Mouse (Mus musculus) neutrophil, adult 5-6 weeks (primary cell): ENCODE data around the gene Lnx2. TPM values are rescaled to one million over a fixed set of nuclear protein-coding genes. Genes with fewer than 3 reads are reported as not detected.

Experiments
- ATAC-seq: fragments of 151-379, 151-347 bp; 2 replicates; pipeline ENCODE4 v1.8.0; 2017; ENCODE audit warnings: mild to moderate bottlenecking, moderate TSS enrichment; ENCODE audit not compliant: insufficient number of reproducible peaks, poor library complexity, low FRiP score, severe bottlenecking; ENCODE audit errors: extremely low read depth
- total RNA-seq: library from RNA; stranded (forward); fragments of 200-1000 nt; gene quantifications from 2 replicates; pipeline ENCODE4 v1.2.3, GENCODE M21; 2017

Lnx2 gene
- total RNA-seq, 1 experiment from 2014 or later = 13.5 TPM

GRCm38 (mm10) chr5:147033155-147033554, 43.2 kb downstream of the Lnx2 start:
- no peak for ATAC-seq

GRCm38 (mm10) chr5:147031281-147031680, 45.1 kb downstream of the Lnx2 start:
- ATAC-seq = no peak

DNA sequence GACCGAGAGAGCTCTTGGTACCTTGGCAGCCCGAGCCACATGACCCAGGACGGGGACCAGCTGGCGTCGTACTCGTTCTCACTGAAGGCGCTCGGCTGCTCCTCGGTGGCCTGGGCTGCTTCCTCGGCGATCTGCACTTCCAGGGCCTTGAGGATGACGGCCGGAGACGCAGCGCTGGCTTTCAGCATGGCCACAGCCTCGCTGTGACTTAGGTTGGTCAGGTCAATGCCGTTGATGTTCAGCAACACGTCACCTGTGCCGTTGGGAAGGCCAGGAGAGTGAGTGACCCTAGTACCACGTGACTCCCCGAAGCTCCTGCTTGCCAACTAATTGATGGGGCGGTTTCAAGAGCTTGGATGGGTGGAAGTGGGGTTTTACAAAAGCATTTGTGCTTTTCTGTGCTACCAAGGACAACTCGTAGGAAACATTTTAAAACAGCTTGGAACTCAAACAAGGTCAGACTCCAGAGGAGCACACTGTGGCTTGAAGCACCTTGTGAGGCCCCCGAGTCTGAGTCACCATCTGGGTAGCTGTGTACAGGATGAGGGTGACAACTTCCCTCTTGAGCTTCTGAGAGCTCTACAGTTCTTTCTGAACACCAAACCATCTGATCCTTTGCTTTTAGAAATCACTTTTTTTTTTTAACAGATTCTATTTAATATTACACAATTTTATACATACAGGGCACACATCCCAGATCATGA, 51.9 kb downstream of the Lnx2 start:
- ATAC-seq = no peak

DNA sequence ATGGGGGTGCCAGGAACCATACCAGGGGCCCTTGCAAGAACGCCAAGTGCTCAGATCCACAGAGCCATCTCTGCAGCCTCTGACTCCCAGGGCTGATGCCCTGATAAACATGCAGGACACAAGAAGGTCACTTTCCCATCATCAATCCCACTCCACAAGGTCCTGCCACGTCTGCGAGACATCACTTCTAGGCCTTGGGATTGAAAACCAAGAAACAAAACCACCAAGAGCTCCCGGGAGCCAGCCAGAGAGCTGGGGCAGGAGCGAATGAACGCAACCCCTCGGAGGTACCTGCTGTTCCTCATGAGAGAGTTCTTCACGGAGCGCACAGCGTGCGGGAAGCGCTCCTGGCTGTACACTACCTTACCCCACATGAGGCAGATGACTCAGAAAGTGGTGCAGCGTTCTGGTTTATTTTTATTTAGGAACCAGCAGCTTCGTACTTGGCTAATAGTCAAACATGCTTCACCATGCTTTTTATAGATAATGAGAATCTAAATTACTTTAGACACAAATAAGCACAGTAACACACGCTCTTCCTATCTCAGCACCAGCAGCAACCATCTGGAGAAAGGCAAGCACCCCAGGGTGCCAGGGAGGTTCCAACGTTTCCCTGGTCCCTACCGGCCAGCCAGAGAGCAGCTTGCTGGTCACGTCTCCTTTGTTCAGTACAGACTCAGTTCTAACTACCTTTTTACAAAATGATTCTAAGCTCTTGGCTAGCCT, 53.0 kb downstream of the Lnx2 start:
- ATAC-seq = no peak

GRCm38 (mm10) chr5:147021546-147022265, 54.7 kb downstream of the Lnx2 start:
- ATAC-seq = no peak

- no peak for ATAC-seq
Measured at GRCm38 (mm10) chr5:147020579-147020978, 55.8 kb downstream of the Lnx2 start.

DNA sequence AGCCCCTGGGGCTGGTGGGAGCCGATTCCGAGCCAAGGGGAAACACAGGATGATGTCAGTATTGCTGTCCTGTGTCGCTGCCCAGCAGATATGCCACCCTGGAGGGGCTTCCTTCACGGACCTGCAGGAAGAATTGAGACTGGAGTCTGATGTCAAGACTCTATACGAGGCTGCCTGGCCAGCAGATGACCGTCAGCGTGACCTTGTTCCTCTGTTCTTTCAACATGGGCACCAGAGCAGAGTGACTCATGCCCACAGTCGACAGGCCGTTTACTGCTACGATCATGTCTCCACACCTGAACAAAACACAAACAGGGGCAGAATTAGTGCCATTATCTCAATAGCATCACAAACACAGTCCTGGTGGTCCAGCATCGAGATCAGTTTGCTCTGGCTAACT, 57.6 kb downstream of the Lnx2 start:
- no peak for ATAC-seq

DNA sequence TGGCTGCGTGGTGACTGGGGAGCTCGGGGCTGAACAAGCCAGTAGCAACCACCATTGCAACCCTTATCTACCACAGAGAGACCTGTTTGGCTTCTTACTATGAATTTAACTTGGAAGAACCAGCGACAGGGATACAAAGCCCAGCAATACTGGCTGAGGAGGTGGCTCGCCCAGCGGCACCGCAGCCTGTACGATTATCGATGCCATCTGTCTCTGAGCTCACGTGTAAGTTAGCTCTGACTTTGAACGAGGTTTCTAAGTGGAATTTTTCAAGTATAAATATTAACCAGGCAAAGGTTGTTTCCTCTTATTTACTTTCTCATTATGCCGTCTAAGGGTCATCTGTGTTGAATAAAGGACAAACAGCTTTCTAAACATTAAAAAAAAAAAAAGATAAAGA, 58.9 kb downstream of the Lnx2 start:
- no peak for ATAC-seq

DNA sequence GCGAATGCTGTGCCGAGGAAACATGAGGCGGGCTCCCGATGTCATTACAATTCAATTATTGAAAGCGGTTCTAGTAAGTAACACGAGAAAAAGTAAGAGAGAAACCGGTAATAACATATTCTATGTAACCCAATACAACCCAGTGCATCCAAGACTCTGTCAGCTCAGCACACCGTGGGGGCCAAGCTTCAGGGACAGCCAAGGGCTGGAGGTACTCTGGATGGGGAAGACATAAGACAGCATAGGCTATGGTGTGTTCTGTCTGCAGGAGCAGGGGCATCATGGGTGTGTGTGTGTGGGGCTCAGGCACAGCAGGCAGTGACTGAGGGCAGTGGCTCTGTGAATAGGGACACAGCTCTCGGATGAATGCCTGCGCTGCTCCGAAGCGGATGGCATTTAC, 59.8 kb downstream of the Lnx2 start:
- ATAC-seq = no peak

DNA sequence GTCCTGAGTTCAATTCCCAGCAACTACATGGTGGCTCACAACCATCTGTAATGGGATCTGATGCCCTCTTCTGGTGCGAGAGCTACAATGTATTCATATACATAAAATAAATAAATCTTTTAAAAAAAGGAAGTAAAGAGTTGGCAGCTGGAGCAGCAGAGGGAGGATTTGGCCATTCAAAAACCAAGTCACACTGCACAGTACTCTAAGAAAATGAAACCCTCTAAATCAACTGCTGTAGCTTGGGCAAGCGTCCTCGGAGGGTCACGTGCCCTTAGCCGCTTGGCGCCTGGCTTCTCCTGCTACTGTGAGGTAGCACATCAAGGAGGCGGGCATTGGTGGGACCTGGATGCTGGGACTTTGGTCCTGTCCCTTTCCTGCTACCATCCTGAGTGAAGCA, 61.2 kb downstream of the Lnx2 start:
- no peak for ATAC-seq

DNA sequence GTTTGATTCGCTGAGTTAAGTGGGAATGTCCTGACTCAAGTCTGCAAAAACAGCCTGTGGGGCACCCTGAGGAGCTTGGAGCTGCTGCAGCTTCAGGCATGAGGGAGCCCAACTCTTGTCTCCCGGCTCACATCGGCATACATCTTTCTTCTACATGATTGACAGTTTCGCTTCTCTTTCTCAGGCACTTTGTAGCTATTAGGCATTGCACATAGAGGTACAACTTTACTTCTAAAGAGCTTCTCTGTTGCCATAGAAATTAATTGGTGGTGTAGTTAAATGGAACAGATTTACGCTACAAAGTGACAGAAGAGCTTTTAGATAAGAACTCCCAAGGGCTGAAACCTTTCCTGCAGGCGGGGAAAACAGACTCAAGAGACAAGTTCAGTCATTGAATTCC, 62.5 kb downstream of the Lnx2 start:
- no peak for ATAC-seq

- no peak for ATAC-seq
Measured at GRCm38 (mm10) chr5:147011333-147011732, 65.1 kb downstream of the Lnx2 start.

GRCm38 (mm10) chr5:147003303-147003702, 73.1 kb downstream of the Lnx2 start:
- no peak for ATAC-seq

DNA sequence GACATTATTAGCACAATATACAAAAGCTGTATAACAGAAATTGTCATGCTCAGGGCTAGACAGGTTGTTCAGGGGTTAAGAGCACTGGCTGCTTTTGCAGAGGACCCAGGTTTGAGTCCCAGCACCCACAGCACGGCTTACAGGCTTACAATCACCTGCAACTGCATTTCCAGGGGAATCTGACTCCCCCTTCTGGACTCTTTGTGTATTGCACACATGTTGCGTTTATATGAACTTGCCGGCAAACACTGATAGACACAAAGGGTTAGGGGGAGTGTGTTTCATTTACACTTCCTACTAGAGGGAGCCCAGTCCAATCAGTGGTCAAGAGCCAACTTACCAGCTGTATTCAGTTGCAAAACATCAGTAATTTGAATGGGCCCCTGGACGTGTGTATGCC, 75.1 kb downstream of the Lnx2 start:
- no peak for ATAC-seq

DNA sequence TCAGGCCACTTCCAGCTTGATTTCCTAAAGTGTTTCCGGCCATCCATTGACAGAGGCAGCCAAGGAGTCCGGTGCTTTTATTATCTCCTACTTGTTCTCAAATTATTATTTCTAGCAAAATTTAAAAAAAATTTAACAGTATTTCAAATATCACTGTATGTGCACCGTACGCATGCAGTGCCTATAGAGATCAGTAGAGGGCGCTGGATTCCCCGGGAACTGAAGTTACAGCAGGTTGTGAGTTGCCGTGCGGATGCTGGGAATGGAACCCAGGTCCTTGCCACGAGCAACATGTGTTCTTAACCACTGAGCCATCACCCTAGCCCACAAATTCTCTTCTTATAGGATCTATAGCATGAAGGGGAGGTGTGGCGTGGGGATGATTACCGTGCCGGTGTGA, 77.6 kb downstream of the Lnx2 start:
- ATAC-seq = no peak

DNA sequence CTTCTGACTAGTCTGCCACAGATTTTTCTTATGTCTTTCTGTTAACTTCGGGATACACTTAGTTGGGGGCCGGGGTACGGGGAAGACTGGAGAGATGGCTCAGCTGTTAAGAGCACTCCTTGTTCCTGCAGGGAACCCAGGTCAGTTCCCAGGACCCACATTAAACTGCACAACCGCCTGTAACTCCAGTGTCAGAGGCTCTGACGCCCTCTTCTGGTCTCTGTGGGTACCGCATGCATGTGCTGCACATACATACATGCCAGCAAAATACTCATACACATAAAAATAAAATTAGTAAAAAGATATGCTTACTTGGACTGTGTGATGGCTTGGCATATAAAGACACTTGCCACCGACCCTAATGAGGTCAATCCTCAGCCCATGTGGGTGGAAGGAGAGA, 79.6 kb downstream of the Lnx2 start:
- ATAC-seq = no peak

GRCm38 (mm10) chr5:146994973-146995372, 81.4 kb downstream of the Lnx2 start:
- ATAC-seq = no peak

DNA sequence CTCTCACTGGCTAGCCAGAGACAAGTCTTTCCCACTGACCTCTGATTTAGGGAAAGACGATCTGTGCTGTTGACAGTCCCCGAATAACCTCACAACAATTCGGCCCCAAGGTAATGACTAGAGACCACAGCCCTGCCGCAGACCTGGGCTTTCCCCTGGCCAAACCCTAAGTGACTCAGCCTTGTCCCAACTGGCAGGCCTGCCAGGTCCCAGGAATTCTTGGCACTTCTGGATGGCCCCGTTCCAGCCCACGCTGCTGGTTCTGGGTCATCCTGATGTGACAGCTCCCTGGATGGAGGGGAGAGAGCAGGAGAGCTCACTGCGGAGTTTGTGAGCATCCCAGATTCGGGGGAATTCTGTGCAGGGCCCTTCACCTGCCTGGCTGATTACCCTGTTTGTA, 82.9 kb downstream of the Lnx2 start:
- ATAC-seq = no peak

DNA sequence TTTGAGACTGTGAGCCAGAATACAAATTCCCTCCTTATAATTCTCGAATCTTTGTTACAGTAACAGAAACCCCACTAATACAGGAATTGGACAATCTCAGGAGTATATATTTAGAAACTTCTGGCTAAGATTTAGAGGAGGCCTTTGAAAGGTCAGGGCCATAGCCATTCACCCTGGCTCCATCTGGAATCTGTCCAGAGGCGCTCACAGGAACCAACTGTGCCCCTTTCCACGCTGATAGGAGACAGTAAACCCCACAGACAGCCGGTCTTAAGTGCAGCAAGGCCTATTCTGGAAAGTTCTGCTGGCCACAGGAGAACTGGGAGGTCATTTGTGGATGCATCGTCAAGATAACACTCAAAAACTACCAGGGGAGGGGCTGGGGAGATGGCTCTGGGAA, 87.3 kb downstream of the Lnx2 start:
- no peak for ATAC-seq

DNA sequence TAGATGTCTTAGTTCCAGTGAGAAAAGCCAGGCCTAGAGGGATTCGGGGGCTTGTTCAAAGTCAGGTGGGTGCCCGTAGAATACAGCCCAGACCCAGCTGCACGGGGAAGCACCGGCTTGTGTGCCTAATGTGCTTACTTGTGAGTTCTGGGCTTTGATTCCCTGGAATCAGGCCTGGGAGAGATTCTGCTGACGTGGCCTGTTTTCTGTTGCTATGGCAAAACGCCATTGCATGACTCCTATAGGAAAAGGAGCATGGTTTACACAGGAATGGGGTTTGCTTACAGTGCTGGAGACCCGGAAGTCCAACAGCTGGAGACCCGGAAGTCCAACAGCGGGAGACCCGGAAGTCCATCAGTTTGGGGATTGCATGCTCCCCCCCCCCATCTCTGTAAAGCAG, 88.8 kb downstream of the Lnx2 start:
- ATAC-seq = no peak
